10 mouse cellular contexts compared by ENCODE assay signal in genomic region chr13:116708846-116709245, GRCm38 (mm10).
A peak's percentile ranks its signal among the peaks of the same experiment; 100 is the strongest.
DNase-seq lines count a peak whose midpoint lies in the region; ATAC-seq and TF ChIP-seq lines count a peak whose summit lies in the region.
"Had no signal": no experiment of that assay in that cellular context is flagged by ENCODE, and none has a peak within 500 bp of the region (broad histone marks: within the 10 kb centered on the region; RNA-seq: fewer than 3 reads in every experiment).

No protein-coding gene starts in this region.

- 4% methylated on average over 16 of the region's 16 CpGs for WGBS in heart, embryonic 16.5 days
- WGBS in heart, adult 2 months = 6% methylated on average over 16 of the region's 16 CpGs
- WGBS in limb, embryonic 14.5 days = 2% methylated on average over 16 of the region's 16 CpGs
- WGBS in kidney, adult 2 months = 4% methylated on average over 16 of the region's 16 CpGs

- no peak for TF ChIP-seq CTCF in heart, adult 2 months (IDR thresholded peaks at IDR 0.05)
- no peak for TF ChIP-seq CTCF in kidney, adult 2 months (conservative IDR thresholded peaks at IDR 0.05; ENCODE audit: insufficient read depth, insufficient read length, low read depth, low read length)

- ATAC-seq in heart, embryonic 16.5 days (replicated peaks; ENCODE audit: extremely low read depth, insufficient read depth, low FRiP score) = no peak
- no peak for ATAC-seq in limb, embryonic 14.5 days (ENCODE audit: low FRiP score, low read depth)

- TF ChIP-seq POLR2A in heart, adult 2 months (IDR thresholded peaks at IDR 0.05; ENCODE audit: insufficient read depth, low read depth, low read length) = no peak
- no peak for TF ChIP-seq POLR2A in limb, embryonic 14.5 days (IDR thresholded peaks at IDR 0.05; ENCODE audit: borderline replicate concordance, extremely low read depth, insufficient read depth, insufficient read length)
- TF ChIP-seq POLR2A in kidney, adult 2 months (IDR thresholded peaks at IDR 0.05; ENCODE audit: low read depth, low read length) = no peak

- no peaks in the 10 kb centered on the region for H3K9me3 ChIP-seq in heart, embryonic 16.5 days (replicated peaks; ENCODE audit: control insufficient read depth, low read length)
- no peaks in the 10 kb centered on the region for H3K9me3 ChIP-seq in limb, embryonic 14.5 days (ENCODE audit: control insufficient read depth, low read length)

- H3K27ac ChIP-seq in heart, embryonic 16.5 days (ENCODE audit: low read length) = no peak overlapping the region
- no peak overlapping the region for H3K27ac ChIP-seq in heart, adult 2 months
- H3K27ac ChIP-seq in limb, embryonic 14.5 days (replicated peaks; ENCODE audit: low read depth, low read length) = no peak overlapping the region
- H3K27ac ChIP-seq in kidney, adult 2 months (ENCODE audit: insufficient read depth, low read depth, low read length) = no peak overlapping the region

- peak overlapping the region; percentile 34 for H3K4me2 ChIP-seq in heart, embryonic 16.5 days (ENCODE audit: low read depth, low read length)
- peak overlapping the region; percentile 19 for H3K4me2 ChIP-seq in limb, embryonic 14.5 days (replicated peaks; ENCODE audit: low read depth, low read length, severe bottlenecking)

- no peak for DNase-seq in heart, adult 2 months
- DNase-seq in right cerebral cortex, postnatal 25 days = peak; percentile 9
- no peak for DNase-seq in right cerebral cortex, postnatal 36 days (ENCODE audit: low spot score in 2 of 2)
- DNase-seq in limb, embryonic 14.5 days (ENCODE audit: low spot score) = no peak
- DNase-seq in testis, postnatal 14 days (ENCODE audit: low spot score) = no peak
- DNase-seq in cerebellum, adult 9-10 months = no peak
- DNase-seq in kidney, adult 2 months = no peak
- DNase-seq: cerebellum, adult 2 months; lung, postnatal 10 days had no signal

- H3K36me3 ChIP-seq in heart, embryonic 16.5 days (ENCODE audit: control insufficient read depth, insufficient read depth) = no peaks in the 10 kb centered on the region
- H3K36me3 ChIP-seq in heart, adult 2 months (ENCODE audit: control insufficient read depth, insufficient read depth, low read length) = no peaks in the 10 kb centered on the region
- no peaks in the 10 kb centered on the region for H3K36me3 ChIP-seq in limb, embryonic 14.5 days (ENCODE audit: control insufficient read depth, insufficient read depth, low read length)
- no peaks in the 10 kb centered on the region for H3K36me3 ChIP-seq in kidney, adult 2 months (ENCODE audit: control insufficient read depth, insufficient read depth, low read length)

- H3K27me3 ChIP-seq in heart, embryonic 16.5 days (ENCODE audit: control insufficient read depth, insufficient read depth, low read length) = peaks cover 51% of the 10 kb centered on the region
- H3K27me3 ChIP-seq in heart, adult 2 months (ENCODE audit: control insufficient read depth, insufficient read depth, low read length) = peaks cover 15% of the 10 kb centered on the region
- H3K27me3 ChIP-seq in limb, embryonic 14.5 days (ENCODE audit: control insufficient read depth, insufficient read depth, low read length) = peaks cover 84% of the 10 kb centered on the region
- H3K27me3 ChIP-seq in kidney, adult 2 months (replicated peaks; ENCODE audit: control insufficient read depth, insufficient read depth, low read length) = peaks cover 13% of the 10 kb centered on the region

- no peaks in the 10 kb centered on the region for H3K79me2 ChIP-seq in heart, adult 2 months (replicated peaks; ENCODE audit: control insufficient read depth, insufficient read depth, low read length)

- H3K4me3 ChIP-seq in heart, embryonic 16.5 days (ENCODE audit: low read length) = peak overlapping the region; percentile 17; the same call in 1 of the 2 replicates
- H3K4me3 ChIP-seq in heart, adult 2 months = no peak overlapping the region
- peak overlapping the region; percentile 11 for H3K4me3 ChIP-seq in limb, embryonic 14.5 days (replicated peaks; ENCODE audit: low read length)
- H3K4me3 ChIP-seq in kidney, adult 2 months (ENCODE audit: insufficient read depth, low read depth, low read length) = no peak overlapping the region

- intact Hi-C loops in heart, adult 2 months (cut with DNase I) = no loop called here

- no peak for TF ChIP-seq EP300 in heart, adult 2 months (IDR thresholded peaks at IDR 0.05; ENCODE audit: insufficient read depth, low read depth, low read length)

- H3K4me1 ChIP-seq in heart, embryonic 16.5 days (ENCODE audit: control insufficient read depth, insufficient read depth, low read length) = peaks cover 3% of the 10 kb centered on the region; the same call in 1 of the 2 replicates
- H3K4me1 ChIP-seq in heart, adult 2 months (ENCODE audit: control insufficient read depth, insufficient read depth, low read length) = no peaks in the 10 kb centered on the region; the same call in 1 of the 2 replicates
- H3K4me1 ChIP-seq in limb, embryonic 14.5 days (ENCODE audit: control insufficient read depth, insufficient read depth, low read length) = peaks cover 14% of the 10 kb centered on the region
- H3K4me1 ChIP-seq in kidney, adult 2 months (ENCODE audit: control insufficient read depth, insufficient read depth, low read length) = peaks cover 2% of the 10 kb centered on the region; the same call in 1 of the 2 replicates

- H3K9ac ChIP-seq in heart, embryonic 16.5 days (ENCODE audit: low read length) = no peak overlapping the region
- H3K9ac ChIP-seq in heart, adult 2 months (ENCODE audit: low read depth, low read length) = no peak overlapping the region
- no peak overlapping the region for H3K9ac ChIP-seq in limb, embryonic 14.5 days (ENCODE audit: low read depth, low read length, severe bottlenecking)

Comparison
In these comparisons a context has a peak if more than half of its experiments do, and no peak if none do; other contexts are left out.
1. H3K4me3 ChIP-seq: peak in heart, embryonic 16.5 days (single experiment) and limb, embryonic 14.5 days (single experiment); none in heart, adult 2 months (single experiment) and kidney, adult 2 months (single experiment).